Mouse (Mus musculus): ENCODE measurements at regions not wholly inside any gene's neighbourhood (a gene's known extent, or its start where the extent isn't known, plus 50 kb on each side); places are given as distances from the start of the nearest gene placed in this dataset.
"Not testable (repeated sequence)": the region's sequence is repeated elsewhere in the genome, so short reads cannot be mapped to it uniquely, and the experiment has no call there.

DNA sequence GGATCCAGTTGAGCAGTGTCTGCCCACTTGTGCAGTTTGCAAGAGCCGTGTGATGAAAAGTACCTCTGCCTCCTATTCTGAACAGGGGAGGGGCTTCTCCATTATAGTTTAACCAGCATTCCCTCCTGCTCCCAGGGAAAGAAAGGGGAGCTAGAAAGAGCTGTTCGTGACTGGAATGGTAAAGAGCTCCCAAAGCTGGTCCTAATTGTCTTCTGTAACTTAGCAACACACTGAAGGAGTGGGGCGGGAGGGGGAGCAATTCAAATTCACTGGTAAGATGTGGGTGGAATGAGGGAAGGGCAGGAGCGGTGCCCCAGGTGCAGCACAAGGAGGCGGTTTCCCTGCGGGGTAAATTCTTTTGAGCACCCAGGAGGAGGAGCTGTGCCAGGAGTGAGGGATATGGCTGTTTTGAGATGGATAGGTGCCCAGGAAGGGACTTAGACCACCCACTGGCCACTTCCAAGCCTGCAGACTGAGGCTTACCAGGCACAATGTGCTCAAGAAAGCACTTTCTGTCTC is 79.5 kb upstream of the Spata13 start:
- TF ChIP-seq POLR2A (IDR thresholded peaks at IDR 0.05; ENCODE audit: insufficient read depth, low read length) = no peak
- TF ChIP-seq EP300 (IDR thresholded peaks at IDR 0.05; ENCODE audit: insufficient read depth, low read depth, low read length) = no peak
- TF ChIP-seq CTCF (IDR thresholded peaks at IDR 0.05; ENCODE audit: low read depth, low read length) = no peak
- Histone ChIP-seq H3K9ac (ENCODE audit: low read depth, poor library complexity, severe bottlenecking) (no peak overlapping the region), H3K4me3 (ENCODE audit: low read depth, low read length) (no peak overlapping the region)

DNA sequence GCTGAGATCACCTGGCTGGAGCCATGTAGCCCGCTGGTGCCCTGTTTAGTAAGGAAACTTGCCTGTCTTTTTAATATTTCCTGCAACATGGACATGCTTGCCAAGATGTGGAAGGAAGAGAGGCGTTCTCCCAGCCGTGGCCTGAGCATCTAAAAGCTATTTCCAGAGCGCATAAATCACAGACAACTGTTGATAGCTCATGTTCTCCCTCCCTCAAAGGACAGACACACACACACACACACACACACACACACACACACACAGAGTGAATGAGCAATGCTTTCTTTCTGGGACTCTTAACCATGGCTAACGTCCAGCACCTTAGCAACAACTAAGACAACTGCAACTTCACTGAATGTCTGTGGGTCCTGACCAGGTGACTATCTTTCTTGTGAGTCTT is 77.3 kb upstream of the Spata13 start:
- Histone ChIP-seq H3K27ac (ENCODE audit: insufficient read depth, low read length) (no peak overlapping the region), H3K9me3 (replicated peaks; ENCODE audit: control insufficient read depth, insufficient read depth, low read length, poor library complexity, severe bottlenecking) (no peaks in the 10 kb centered on the region), H3K4me1 (ENCODE audit: control insufficient read depth, insufficient read depth, low read length) (no peaks in the 10 kb centered on the region), H3K9ac (ENCODE audit: low read depth, poor library complexity, severe bottlenecking) (no peak overlapping the region), H3K27me3 (ENCODE audit: control insufficient read depth, insufficient read depth, low read length, poor library complexity, severe bottlenecking) (no peaks in the 10 kb centered on the region), H3K36me3 (ENCODE audit: control insufficient read depth, insufficient read depth, low read length, poor library complexity, severe bottlenecking) (no peaks in the 10 kb centered on the region), H3K4me3 (ENCODE audit: low read depth, low read length) (no peak overlapping the region)
- TF ChIP-seq EP300 (IDR thresholded peaks at IDR 0.05; ENCODE audit: insufficient read depth, low read depth, low read length) (no peak), CTCF (IDR thresholded peaks at IDR 0.05; ENCODE audit: low read depth, low read length) (no peak), POLR2A (IDR thresholded peaks at IDR 0.05; ENCODE audit: insufficient read depth, low read length) (no peak)

More for the DNA sequence above, 79.5 kb upstream of the Spata13 start:
- Histone ChIP-seq H3K27ac (ENCODE audit: insufficient read depth, low read length) (no peak overlapping the region), H3K9me3 (replicated peaks; ENCODE audit: control insufficient read depth, insufficient read depth, low read length, poor library complexity, severe bottlenecking) (no peaks in the 10 kb centered on the region), H3K4me1 (ENCODE audit: control insufficient read depth, insufficient read depth, low read length) (no peaks in the 10 kb centered on the region), H3K27me3 (ENCODE audit: control insufficient read depth, insufficient read depth, low read length, poor library complexity, severe bottlenecking) (no peaks in the 10 kb centered on the region), H3K36me3 (ENCODE audit: control insufficient read depth, insufficient read depth, low read length, poor library complexity, severe bottlenecking) (no peaks in the 10 kb centered on the region)

DNA sequence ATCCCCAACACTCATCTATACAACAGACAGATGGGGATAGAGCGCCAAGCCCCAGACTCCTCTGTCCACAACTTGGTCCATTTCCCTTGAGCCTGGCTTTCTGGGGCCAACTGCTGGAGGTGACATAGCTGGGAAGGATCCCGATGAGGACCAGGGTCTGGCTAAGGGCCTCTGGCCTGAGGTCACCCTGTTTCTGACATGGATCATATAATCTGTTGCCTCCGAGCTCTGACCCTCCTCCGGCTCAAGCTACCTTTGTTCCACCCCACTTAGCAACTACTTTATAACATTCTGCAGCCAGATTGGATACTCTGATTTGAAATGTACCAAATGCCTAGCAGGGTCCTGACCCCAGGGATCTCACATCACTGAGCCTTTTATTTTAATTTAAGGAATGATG is 76.8 kb upstream of the Spata13 start:
- H3K9me3 ChIP-seq (replicated peaks; ENCODE audit: control insufficient read depth, insufficient read depth, low read length, poor library complexity, severe bottlenecking) = no peaks in the 10 kb centered on the region
- no peaks in the 10 kb centered on the region for H3K4me1 ChIP-seq (ENCODE audit: control insufficient read depth, insufficient read depth, low read length)
- no peak overlapping the region for H3K27ac ChIP-seq (ENCODE audit: insufficient read depth, low read length)
- no peaks in the 10 kb centered on the region for H3K27me3 ChIP-seq (ENCODE audit: control insufficient read depth, insufficient read depth, low read length, poor library complexity, severe bottlenecking)
- TF ChIP-seq EP300 (IDR thresholded peaks at IDR 0.05; ENCODE audit: insufficient read depth, low read depth, low read length) (no peak), CTCF (IDR thresholded peaks at IDR 0.05; ENCODE audit: low read depth, low read length) (no peak), POLR2A (IDR thresholded peaks at IDR 0.05; ENCODE audit: insufficient read depth, low read length) (no peak)
- no peaks in the 10 kb centered on the region for H3K36me3 ChIP-seq (ENCODE audit: control insufficient read depth, insufficient read depth, low read length, poor library complexity, severe bottlenecking)
- no peak overlapping the region for H3K9ac ChIP-seq (ENCODE audit: low read depth, poor library complexity, severe bottlenecking)
- no peak overlapping the region for H3K4me3 ChIP-seq (ENCODE audit: low read depth, low read length)

DNA sequence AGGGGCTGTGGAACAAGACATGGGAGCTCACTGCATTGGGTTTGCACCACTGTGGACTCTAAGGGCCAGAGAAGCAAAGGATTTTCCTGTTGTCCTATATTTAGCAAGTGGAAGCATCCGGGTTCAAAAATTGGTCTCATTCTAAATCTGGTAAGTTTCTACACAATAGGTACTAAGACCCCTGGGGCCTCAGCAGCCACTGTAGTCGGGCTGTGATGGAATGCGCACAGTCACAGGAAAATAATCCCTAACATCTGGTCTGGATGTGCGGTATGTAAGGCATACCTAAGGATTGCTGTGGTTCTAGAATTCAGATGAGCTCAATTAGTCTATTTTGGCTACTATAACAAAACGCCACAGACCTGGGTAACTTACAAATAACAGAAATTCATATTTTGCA is 74.4 kb upstream of the Spata13 start:
- no peak overlapping the region for H3K27ac ChIP-seq (ENCODE audit: insufficient read depth, low read length)
- no peaks in the 10 kb centered on the region for H3K9me3 ChIP-seq (replicated peaks; ENCODE audit: control insufficient read depth, insufficient read depth, low read length, poor library complexity, severe bottlenecking)
- no peak overlapping the region for H3K9ac ChIP-seq (ENCODE audit: low read depth, poor library complexity, severe bottlenecking)
- no peaks in the 10 kb centered on the region for H3K4me1 ChIP-seq (ENCODE audit: control insufficient read depth, insufficient read depth, low read length)
- H3K27me3 ChIP-seq (ENCODE audit: control insufficient read depth, insufficient read depth, low read length, poor library complexity, severe bottlenecking) = no peaks in the 10 kb centered on the region
- H3K36me3 ChIP-seq (ENCODE audit: control insufficient read depth, insufficient read depth, low read length, poor library complexity, severe bottlenecking) = no peaks in the 10 kb centered on the region
- H3K4me3 ChIP-seq (ENCODE audit: low read depth, low read length) = no peak overlapping the region
- TF ChIP-seq EP300 (IDR thresholded peaks at IDR 0.05; ENCODE audit: insufficient read depth, low read depth, low read length) = no peak
- no peak for TF ChIP-seq POLR2A (IDR thresholded peaks at IDR 0.05; ENCODE audit: insufficient read depth, low read length)
- TF ChIP-seq CTCF (IDR thresholded peaks at IDR 0.05; ENCODE audit: low read depth, low read length) = no peak

DNA sequence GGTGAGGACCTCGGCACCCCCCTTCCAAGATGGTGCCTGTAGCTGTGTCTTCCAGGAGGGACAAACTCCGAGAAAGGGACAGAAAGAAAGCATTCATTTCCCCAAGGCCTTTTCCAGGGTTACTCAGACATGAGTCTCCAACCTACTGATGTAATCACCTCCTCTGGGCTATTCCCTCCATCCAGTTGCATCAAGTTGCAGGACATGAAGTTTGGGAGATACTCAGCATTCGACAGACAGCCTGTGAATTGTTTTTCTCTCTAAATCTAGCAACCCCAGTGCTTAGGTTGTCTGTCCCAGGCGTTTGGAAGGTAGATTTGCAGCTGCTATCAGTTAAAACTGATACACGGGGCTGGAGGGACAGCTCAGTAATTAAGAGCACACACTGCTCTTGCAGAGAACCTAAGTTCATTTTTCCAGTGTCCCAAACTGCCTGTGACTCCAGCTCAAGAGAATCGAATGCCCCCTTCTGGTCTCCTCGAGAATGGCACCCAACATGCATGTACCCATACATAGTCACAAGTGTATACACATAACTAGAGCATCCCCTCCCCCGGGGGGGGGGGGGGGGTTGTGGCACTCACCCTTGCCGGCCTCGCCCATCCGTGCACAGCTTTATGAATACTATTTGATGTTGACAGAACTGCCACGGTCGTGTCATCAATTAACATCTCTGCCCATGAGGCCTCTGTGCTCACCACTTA is 73.8 kb upstream of the Spata13 start:
- H3K36me3 ChIP-seq (ENCODE audit: control insufficient read depth, insufficient read depth, low read length, poor library complexity, severe bottlenecking) = no peaks in the 10 kb centered on the region
- no peak overlapping the region for H3K9ac ChIP-seq (ENCODE audit: low read depth, poor library complexity, severe bottlenecking)
- H3K27me3 ChIP-seq (ENCODE audit: control insufficient read depth, insufficient read depth, low read length, poor library complexity, severe bottlenecking) = no peaks in the 10 kb centered on the region
- H3K27ac ChIP-seq (ENCODE audit: insufficient read depth, low read length) = no peak overlapping the region
- no peak overlapping the region for H3K4me3 ChIP-seq (ENCODE audit: low read depth, low read length)
- H3K4me1 ChIP-seq (ENCODE audit: control insufficient read depth, insufficient read depth, low read length) = no peaks in the 10 kb centered on the region
- TF ChIP-seq EP300 (IDR thresholded peaks at IDR 0.05; ENCODE audit: insufficient read depth, low read depth, low read length) (no peak), CTCF (IDR thresholded peaks at IDR 0.05; ENCODE audit: low read depth, low read length) (peak; percentile 26), POLR2A (IDR thresholded peaks at IDR 0.05; ENCODE audit: insufficient read depth, low read length) (no peak)
- H3K9me3 ChIP-seq (replicated peaks; ENCODE audit: control insufficient read depth, insufficient read depth, low read length, poor library complexity, severe bottlenecking) = no peaks in the 10 kb centered on the region

DNA sequence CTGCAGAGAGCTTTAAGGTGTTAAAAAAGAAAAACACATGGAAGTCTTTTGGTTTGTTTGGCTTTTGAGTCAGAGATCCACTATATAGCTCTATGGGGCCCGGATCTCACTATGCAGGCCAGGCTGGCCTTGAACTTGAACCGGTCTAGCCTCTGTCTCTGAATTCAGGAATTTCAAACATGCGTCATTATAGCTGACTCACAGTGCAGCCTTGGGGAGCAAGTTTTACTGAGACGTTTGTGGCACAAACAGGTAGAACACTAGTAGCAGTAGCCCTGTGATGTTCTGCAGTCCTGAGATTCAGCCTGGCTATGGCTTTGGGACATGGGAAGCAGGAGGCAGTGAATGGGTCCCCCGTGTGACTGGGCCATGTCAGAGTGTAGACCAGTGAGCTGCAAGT is 57.5 kb upstream of the Spata13 start:
- Histone ChIP-seq H3K4me3 (ENCODE audit: low read depth, low read length) (no peak overlapping the region), H3K27me3 (ENCODE audit: control insufficient read depth, insufficient read depth, low read length, poor library complexity, severe bottlenecking) (no peaks in the 10 kb centered on the region), H3K27ac (ENCODE audit: insufficient read depth, low read length) (no peak overlapping the region), H3K4me1 (ENCODE audit: control insufficient read depth, insufficient read depth, low read length) (no peaks in the 10 kb centered on the region), H3K36me3 (ENCODE audit: control insufficient read depth, insufficient read depth, low read length, poor library complexity, severe bottlenecking) (no peaks in the 10 kb centered on the region), H3K9ac (ENCODE audit: low read depth, poor library complexity, severe bottlenecking) (no peak overlapping the region), H3K9me3 (replicated peaks; ENCODE audit: control insufficient read depth, insufficient read depth, low read length, poor library complexity, severe bottlenecking) (peaks cover 10% of the 10 kb centered on the region)
- no peak for TF ChIP-seq POLR2A (IDR thresholded peaks at IDR 0.05; ENCODE audit: insufficient read depth, low read length)
- no peak for TF ChIP-seq EP300 (IDR thresholded peaks at IDR 0.05; ENCODE audit: insufficient read depth, low read depth, low read length)

DNA sequence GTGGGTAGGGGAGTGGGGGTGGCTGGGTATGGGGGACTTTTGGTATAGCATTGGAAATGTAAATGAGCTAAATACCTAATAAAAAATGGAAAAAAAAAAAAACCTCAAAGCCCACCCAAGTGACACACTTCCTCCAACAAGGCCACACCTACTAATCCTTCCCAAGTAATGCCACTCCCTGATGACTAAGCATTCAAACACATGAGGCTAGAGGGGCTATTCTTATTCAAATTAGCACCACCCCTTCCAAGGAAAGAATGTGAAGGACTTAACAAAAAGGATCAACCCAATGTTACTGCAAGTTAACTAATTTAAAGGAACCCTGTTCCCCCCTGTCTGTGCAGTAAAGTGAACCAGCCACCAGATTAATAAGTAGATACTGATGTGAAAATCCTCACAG is 53.7 kb upstream of the Spata13 start:
- H3K36me3 ChIP-seq (ENCODE audit: control insufficient read depth, insufficient read depth, low read length, poor library complexity, severe bottlenecking); H3K9ac ChIP-seq (ENCODE audit: low read depth, poor library complexity, severe bottlenecking); H3K27me3 ChIP-seq (ENCODE audit: control insufficient read depth, insufficient read depth, low read length, poor library complexity, severe bottlenecking); H3K4me1 ChIP-seq (ENCODE audit: control insufficient read depth, insufficient read depth, low read length); H3K27ac ChIP-seq (ENCODE audit: insufficient read depth, low read length); H3K4me3 ChIP-seq (ENCODE audit: low read depth, low read length): not testable (repeated sequence)
- H3K9me3 ChIP-seq (replicated peaks; ENCODE audit: control insufficient read depth, insufficient read depth, low read length, poor library complexity, severe bottlenecking) = peaks cover 12% of the 10 kb centered on the region

Measured in ES-Bruce4 (cell line).